Mouse (Mus musculus) left cerebral cortex, adult 8-10 months (tissue): ENCODE results near the gene Asxl1. TPM values are rescaled to one million over a fixed set of nuclear protein-coding genes. Genes with fewer than 3 reads are reported as not detected.
A peak's percentile ranks its signal among the peaks of the same experiment; 100 is the strongest.
"Not testable (repeated sequence)": the region's sequence is repeated elsewhere in the genome, so short reads cannot be mapped to it uniquely, and the experiment has no call there.

Experiments
- DNase-seq, 2 experiments: peaks; one replicate each; pipeline ENCODE4 v3.0.0; 2022; ENCODE audit warnings: low spot score in 2 of 2
- total RNA-seq, 4 experiments: library from RNA; stranded (reverse); gene quantifications; 2 replicates each; pipeline ENCODE4 v1.2.4; 2022

The Asxl1 gene
- total RNA-seq, 4 experiments from 2014 or later, result 34.5 to 37.7 (median 35.5) TPM

GRCm38 (mm10) chr2:153343191-153343590 is 2.4 kb upstream of the Asxl1 start:
- DNase-seq, result no peak

GRCm38 (mm10) chr2:153345071-153345453 is 567 bp upstream of the Asxl1 start:
- DNase-seq, result no peak

GRCm38 (mm10) chr2:153346221-153347182 is 873 bp downstream of the Asxl1 start:
- peak; percentile 15 to 34 for DNase-seq

GRCm38 (mm10) chr2:153347183-153347781 is 1.7 kb downstream of the Asxl1 start:
- no peak for DNase-seq

- no peak for DNase-seq
Measured at GRCm38 (mm10) chr2:153348100-153348831, 2.6 kb downstream of the Asxl1 start.

- no peak for DNase-seq
Measured at GRCm38 (mm10) chr2:153350552-153351181, 5.0 kb downstream of the Asxl1 start.

- no peak for DNase-seq
Measured at GRCm38 (mm10) chr2:153354648-153355047, 9.0 kb downstream of the Asxl1 start.

- no peak for DNase-seq
Measured at GRCm38 (mm10) chr2:153356784-153357183, 11.2 kb downstream of the Asxl1 start.

- DNase-seq, result no peak
Measured at GRCm38 (mm10) chr2:153361101-153361710, 15.6 kb downstream of the Asxl1 start.

GRCm38 (mm10) chr2:153364531-153364930 is 18.9 kb downstream of the Asxl1 start:
- DNase-seq, result not testable (repeated sequence)

GRCm38 (mm10) chr2:153370871-153371270 is 25.2 kb downstream of the Asxl1 start:
- no peak for DNase-seq

- no peak for DNase-seq
Measured at GRCm38 (mm10) chr2:153375380-153375779, 29.8 kb downstream of the Asxl1 start.

GRCm38 (mm10) chr2:153380479-153380878 is 34.9 kb downstream of the Asxl1 start:
- no peak for DNase-seq

GRCm38 (mm10) chr2:153389831-153390230 is 44.2 kb downstream of the Asxl1 start:
- no peak for DNase-seq

- DNase-seq, result no peak
Measured at GRCm38 (mm10) chr2:153393045-153393444, 47.4 kb downstream of the Asxl1 start.

GRCm38 (mm10) chr2:153397790-153398515 is 52.3 kb downstream of the Asxl1 start:
- DNase-seq, result no peak

- DNase-seq, result no peak
Measured at GRCm38 (mm10) chr2:153399166-153399565, 53.5 kb downstream of the Asxl1 start.

GRCm38 (mm10) chr2:153404062-153404461 is 58.4 kb downstream of the Asxl1 start:
- DNase-seq, result no peak

GRCm38 (mm10) chr2:153404882-153405281 is 59.3 kb downstream of the Asxl1 start:
- DNase-seq, result no peak

- no peak for DNase-seq
Measured at GRCm38 (mm10) chr2:153406882-153407281, 61.3 kb downstream of the Asxl1 start.
